Mouse (Mus musculus): ENCODE data around the gene Dlx1.

GRCm38 (mm10) chr2:71542227-71542815, 14.4 kb downstream of the Dlx1 start:
- no peak for TF ChIP-seq MAFK (IDR thresholded peaks at IDR 0.05; ENCODE audit: insufficient read depth, low read depth, low read length)
- no peak for TF ChIP-seq ZC3H11A (IDR thresholded peaks at IDR 0.05; ENCODE audit: borderline replicate concordance, low read depth, low read length)
- TF ChIP-seq HCFC1 (IDR thresholded peaks at IDR 0.05; ENCODE audit: borderline replicate concordance, insufficient read depth, low read length), result no peak
- no peak for TF ChIP-seq ZNF384 (IDR thresholded peaks at IDR 0.05; ENCODE audit: low read depth, low read length)
